Mouse (Mus musculus): ENCODE results near the gene A230072I06Rik.

Gene A230072I06Rik

DNA sequence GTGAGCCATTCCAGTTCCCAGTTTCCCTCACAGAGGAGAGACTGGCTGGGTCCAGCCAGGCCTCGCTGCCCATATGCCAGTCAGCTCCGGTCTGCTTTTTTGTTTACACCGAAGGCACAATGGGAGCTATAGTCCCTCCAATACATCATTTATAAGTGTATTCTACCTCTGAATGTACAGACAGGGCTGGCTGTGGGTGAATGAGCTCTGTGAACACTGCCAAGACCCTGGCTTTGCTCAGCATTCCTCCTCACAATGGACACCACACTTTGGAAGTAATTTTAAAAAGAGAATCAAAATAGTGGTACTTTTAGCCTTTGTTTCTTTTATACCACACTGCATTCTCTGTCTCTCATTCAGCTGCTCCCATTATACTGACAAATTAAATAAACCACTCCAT is 44.6 kb downstream of the A230072I06Rik start:
- DNase-seq (ENCODE audit: low read depth): no peak

GRCm38 (mm10) chr8:12324561-12324960 is 45.9 kb downstream of the A230072I06Rik start:
- no peak for DNase-seq (ENCODE audit: low read depth)

GRCm38 (mm10) chr8:12324991-12325601 is 46.5 kb downstream of the A230072I06Rik start:
- DNase-seq (ENCODE audit: low read depth): no peak

DNA sequence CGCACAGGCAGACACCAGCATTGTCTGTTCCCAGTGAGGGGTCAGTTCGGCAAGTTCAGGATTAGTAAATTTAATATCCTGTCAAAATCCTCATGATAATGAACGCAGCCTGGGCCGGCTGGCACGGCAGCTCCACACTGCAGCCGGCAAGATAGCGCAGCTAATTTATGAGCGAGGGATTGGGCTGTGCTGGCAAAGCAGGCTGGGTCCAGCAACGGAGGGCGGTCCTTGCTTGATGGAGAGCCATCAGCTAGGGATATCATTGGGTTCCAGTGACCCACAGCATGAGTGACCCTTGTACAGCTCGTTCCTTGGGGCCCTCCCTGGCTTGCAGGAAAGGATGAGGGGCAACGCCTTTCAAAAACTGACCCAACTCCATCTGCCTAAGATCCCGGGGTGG is 48.6 kb downstream of the A230072I06Rik start:
- DNase-seq (ENCODE audit: low read depth): no peak

- DNase-seq (ENCODE audit: low read depth): no peak
Measured at GRCm38 (mm10) chr8:12327707-12328471, 49.3 kb downstream of the A230072I06Rik start.

GRCm38 (mm10) chr8:12328476-12328875 is 49.9 kb downstream of the A230072I06Rik start:
- no peak for DNase-seq (ENCODE audit: low read depth)

DNA sequence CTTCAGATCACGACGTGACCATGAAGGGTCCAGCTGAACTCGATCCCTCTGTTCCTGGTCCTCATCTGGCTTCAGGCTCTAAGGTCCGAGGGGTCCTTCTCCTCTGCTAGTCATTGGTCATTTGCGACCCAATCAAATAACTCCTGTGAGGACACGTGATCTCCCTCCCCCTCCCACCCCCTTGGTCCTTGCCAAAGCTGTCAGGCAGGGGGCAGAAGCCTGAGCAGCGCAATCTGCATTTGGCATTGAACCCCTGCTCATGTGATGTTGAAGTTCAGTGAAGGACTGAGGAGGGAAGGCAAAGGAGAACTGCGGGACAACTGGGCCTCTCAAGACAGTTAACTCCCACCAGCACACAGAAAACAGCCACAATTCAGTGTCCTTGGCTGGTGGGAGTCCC is 51.4 kb downstream of the A230072I06Rik start:
- no peak for DNase-seq (ENCODE audit: low read depth)

Measured in induced T-regulatory cell, adult 2 months (primary cell).